Mouse (Mus musculus) ES-E14 (cell line): ENCODE results near the gene Ptgir.

Experiments
- CHD2 ChIP-seq: IDR thresholded peaks from 2 replicates; pipeline ENCODE4 v1.6.1; 2014; ENCODE audit warnings: mild to moderate bottlenecking, low read depth, low read length, inconsistent platforms
- HCFC1 ChIP-seq: IDR thresholded peaks from 2 replicates; pipeline ENCODE4 v1.6.1; 2012; ENCODE audit warnings: low read length, inconsistent platforms, borderline replicate concordance; ENCODE audit not compliant: insufficient read depth
- MAFK ChIP-seq: IDR thresholded peaks from 2 replicates; pipeline ENCODE4 v1.6.1; 2014; ENCODE audit warnings: mild to moderate bottlenecking, low read depth, low read length, inconsistent platforms; ENCODE audit not compliant: insufficient read depth
- ZC3H11A ChIP-seq: IDR thresholded peaks from 2 replicates; pipeline ENCODE4 v1.6.1; 2012; ENCODE audit warnings: low read depth, mild to moderate bottlenecking, inconsistent platforms, low read length, borderline replicate concordance

DNA sequence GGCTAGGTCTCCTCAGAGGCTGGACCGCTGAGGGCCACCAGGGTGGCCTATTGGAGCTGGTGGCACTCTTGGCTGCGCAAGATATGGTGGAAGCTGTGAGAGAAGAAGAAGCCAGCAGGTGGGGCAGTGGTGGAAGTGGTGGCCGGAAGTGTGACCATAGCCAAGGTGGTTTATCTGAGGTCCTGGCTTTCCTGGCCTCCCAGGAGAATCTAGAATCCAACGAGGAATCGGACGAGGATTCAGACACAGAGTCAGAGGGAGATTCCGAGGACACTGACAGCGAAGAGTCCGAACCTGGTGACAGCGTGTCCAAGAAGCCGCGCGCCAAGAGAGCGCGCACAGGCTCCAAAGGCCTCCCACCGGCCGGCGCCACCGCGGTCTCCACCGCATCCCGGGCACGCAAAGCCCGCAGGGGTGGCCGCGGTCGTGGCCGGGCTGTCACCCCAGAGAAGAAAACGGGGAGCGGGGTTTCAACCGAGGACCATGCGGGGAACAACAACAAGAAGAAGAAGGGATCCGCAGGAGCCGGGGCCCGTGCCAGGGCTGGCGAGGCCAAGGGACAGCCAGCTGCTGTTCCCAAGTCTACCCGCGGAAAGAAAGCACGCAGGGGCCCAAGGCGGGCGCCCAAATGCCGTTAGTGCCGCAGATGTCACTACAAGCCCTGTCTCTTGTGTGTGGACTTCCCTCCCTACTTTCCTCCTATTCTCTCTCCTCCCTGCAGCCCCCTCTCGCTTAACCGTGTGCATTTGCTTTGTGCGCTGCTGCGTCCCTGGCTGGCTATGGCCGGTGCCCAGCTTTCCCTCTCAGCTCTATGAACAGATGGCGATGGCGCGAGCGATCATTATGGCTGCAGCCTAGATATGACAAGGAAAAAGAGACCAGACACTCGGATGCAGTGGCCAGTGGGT is 40.4 kb downstream of the Ptgir start:
- TF ChIP-seq HCFC1 = no peak
- no peak for TF ChIP-seq CHD2
- no peak for TF ChIP-seq MAFK
- TF ChIP-seq ZC3H11A = no peak
